In genomic region chr5:115037099-115037498, GRCm38 (mm10) we compare ENCODE assay signal across 28 mouse cellular contexts. TPM values are rescaled to one million over a fixed set of nuclear protein-coding genes. Genes with fewer than 3 reads are reported as not detected.
A peak's percentile ranks its signal among the peaks of the same experiment; 100 is the strongest.
DNase-seq lines count a peak whose midpoint lies in the region; ATAC-seq and TF ChIP-seq lines count a peak whose summit lies in the region.
"Had no signal": no experiment of that assay in that cellular context is flagged by ENCODE, and none has a peak within 500 bp of the region (broad histone marks: within the 10 kb centered on the region; RNA-seq: fewer than 3 reads in every experiment).

No protein-coding gene starts in this region.

- 67% methylated on average over 2 of the region's 2 CpGs for WGBS in liver, embryonic 12.5 days (ENCODE audit: insufficient replicate concordance)
- WGBS in liver, embryonic 11.5 days, result 76% methylated on average over 2 of the region's 2 CpGs
- 54% methylated on average over 2 of the region's 2 CpGs for WGBS in liver, embryonic 14.5 days (ENCODE audit: insufficient replicate concordance)
- 74% methylated on average over 2 of the region's 2 CpGs for WGBS in liver, postnatal 0 days (ENCODE audit: insufficient replicate concordance)
- WGBS in liver, embryonic 16.5 days (ENCODE audit: insufficient replicate concordance), result 59% methylated on average over 2 of the region's 2 CpGs
- WGBS in heart, adult 2 months, result 94% methylated on average over 2 of the region's 2 CpGs

- H3K4me1 ChIP-seq in liver, embryonic 12.5 days, result peaks cover 73% of the 10 kb centered on the region
- peaks cover 34% of the 10 kb centered on the region for H3K4me1 ChIP-seq in liver, embryonic 11.5 days (replicated peaks; ENCODE audit: control insufficient read depth, insufficient read depth, low read length)
- H3K4me1 ChIP-seq in liver, embryonic 14.5 days (replicated peaks; ENCODE audit: control insufficient read depth in 2 of 2, insufficient read depth in 2 of 2, low read length in 1 of 2), result peaks cover 21 to 34% of the 10 kb centered on the region in 2 experiments
- H3K4me1 ChIP-seq in liver, postnatal 0 days (ENCODE audit: insufficient read depth), result peaks cover 34% of the 10 kb centered on the region
- peaks cover 40% of the 10 kb centered on the region for H3K4me1 ChIP-seq in liver, embryonic 16.5 days (ENCODE audit: control insufficient read depth, low read depth, low read length)
- peaks cover 18% of the 10 kb centered on the region for H3K4me1 ChIP-seq in heart, adult 2 months (ENCODE audit: control insufficient read depth, insufficient read depth, low read length)
- H3K4me1 ChIP-seq: embryonic facial prominence, embryonic 12.5 days; forebrain, embryonic 10.5 days; forebrain, embryonic 12.5 days had no signal

- peaks cover 2% of the 10 kb centered on the region; the same call in 1 of the 2 replicates for H3K36me3 ChIP-seq in liver, embryonic 12.5 days
- no peaks in the 10 kb centered on the region for H3K36me3 ChIP-seq in liver, embryonic 11.5 days (ENCODE audit: control insufficient read depth, insufficient read depth, low read length)
- H3K36me3 ChIP-seq in liver, embryonic 14.5 days (replicated peaks; ENCODE audit: control insufficient read depth, insufficient read depth, low read depth), result no peaks in the 10 kb centered on the region
- no peaks in the 10 kb centered on the region for H3K36me3 ChIP-seq in liver, postnatal 0 days (replicated peaks; ENCODE audit: insufficient read depth, low read length)
- no peaks in the 10 kb centered on the region for H3K36me3 ChIP-seq in liver, embryonic 16.5 days (ENCODE audit: control insufficient read depth, insufficient read depth)
- H3K36me3 ChIP-seq in heart, adult 2 months (ENCODE audit: control insufficient read depth, insufficient read depth, low read length), result peaks cover 11% of the 10 kb centered on the region
- H3K36me3 ChIP-seq: embryonic facial prominence, embryonic 12.5 days; forebrain, embryonic 12.5 days had no signal

- intact Hi-C loops in heart, adult 2 months (cut with DNase I), result no loop called here

- H3K79me2 ChIP-seq in heart, adult 2 months (replicated peaks; ENCODE audit: control insufficient read depth, insufficient read depth, low read length), result peaks cover 14% of the 10 kb centered on the region

- no peak overlapping the region for H3K4me2 ChIP-seq in liver, embryonic 12.5 days
- no peak overlapping the region for H3K4me2 ChIP-seq in liver, embryonic 11.5 days
- H3K4me2 ChIP-seq in liver, embryonic 14.5 days (ENCODE audit: low read depth), result no peak overlapping the region
- no peak overlapping the region for H3K4me2 ChIP-seq in liver, postnatal 0 days (ENCODE audit: low read depth, low read length)
- H3K4me2 ChIP-seq in liver, embryonic 16.5 days (ENCODE audit: low read depth, low read length), result no peak overlapping the region
- H3K4me2 ChIP-seq: embryonic facial prominence, embryonic 12.5 days; forebrain, embryonic 12.5 days had no signal

- TF ChIP-seq CTCF in liver, embryonic 14.5 days (IDR thresholded peaks at IDR 0.05; ENCODE audit: low read depth), result no peak
- no peak for TF ChIP-seq CTCF in liver, postnatal 0 days (IDR thresholded peaks at IDR 0.05; ENCODE audit: low read depth)
- no peak for TF ChIP-seq CTCF in heart, adult 2 months (IDR thresholded peaks at IDR 0.05)

- no peak overlapping the region for H3K27ac ChIP-seq in liver, embryonic 12.5 days
- no peak overlapping the region for H3K27ac ChIP-seq in liver, embryonic 11.5 days (ENCODE audit: low read depth, low read length)
- H3K27ac ChIP-seq in liver, embryonic 14.5 days, result no peak overlapping the region; the same call in 1 of the 2 replicates
- no peak overlapping the region for H3K27ac ChIP-seq in liver, postnatal 0 days (ENCODE audit: low read depth)
- no peak overlapping the region for H3K27ac ChIP-seq in liver, embryonic 16.5 days (ENCODE audit: low read length)
- H3K27ac ChIP-seq in heart, adult 2 months, result no peak overlapping the region
- H3K27ac ChIP-seq: embryonic facial prominence, embryonic 10.5 days; embryonic facial prominence, embryonic 12.5 days; forebrain, embryonic 10.5 days; forebrain, embryonic 12.5 days had no signal

- H3K9me3 ChIP-seq in liver, embryonic 12.5 days (replicated peaks), result no peaks in the 10 kb centered on the region
- H3K9me3 ChIP-seq in liver, embryonic 11.5 days (ENCODE audit: control insufficient read depth, low read length), result no peaks in the 10 kb centered on the region
- H3K9me3 ChIP-seq in liver, embryonic 14.5 days (ENCODE audit: control insufficient read depth, low read length), result no peaks in the 10 kb centered on the region
- no peaks in the 10 kb centered on the region for H3K9me3 ChIP-seq in liver, postnatal 0 days (ENCODE audit: low read length)
- H3K9me3 ChIP-seq in liver, embryonic 16.5 days (replicated peaks; ENCODE audit: control insufficient read depth, low read length), result no peaks in the 10 kb centered on the region
- H3K9me3 ChIP-seq: embryonic facial prominence, embryonic 10.5 days; embryonic facial prominence, embryonic 12.5 days; forebrain, embryonic 10.5 days; forebrain, embryonic 12.5 days; G1E had no signal

- peak; percentile 75 for ATAC-seq in liver, embryonic 12.5 days
- ATAC-seq in liver, embryonic 11.5 days (replicated peaks; ENCODE audit: low FRiP score), result no peak; the same call in 1 of the 2 replicates
- ATAC-seq in liver, embryonic 14.5 days (ENCODE audit: insufficient read depth), result peak; percentile 59; the same call in 1 of the 2 replicates
- no peak for ATAC-seq in liver, postnatal 0 days
- ATAC-seq in liver, embryonic 16.5 days (ENCODE audit: low read depth), result peak; percentile 48
- ATAC-seq in megakaryocyte-erythroid progenitor cell, adult 5-6 weeks (replicated peaks; ENCODE audit: low FRiP score, low TSS enrichment, poor library complexity, severe bottlenecking), result peak; percentile 71
- no peak for ATAC-seq in granulocyte monocyte progenitor cell, adult 5-6 weeks (replicated peaks; ENCODE audit: poor library complexity, severe bottlenecking)
- ATAC-seq: activated CD4-positive, CD25-positive, alpha-beta regulatory T cell, adult 4 months; CD4-positive, CD25-positive, alpha-beta regulatory T cell, adult 4 months; forebrain, embryonic 14.5 days; Patski had no signal

- no peaks in the 10 kb centered on the region for H3K27me3 ChIP-seq in liver, embryonic 12.5 days (replicated peaks)
- H3K27me3 ChIP-seq in liver, embryonic 11.5 days (replicated peaks; ENCODE audit: control insufficient read depth, insufficient read depth, low read length), result no peaks in the 10 kb centered on the region
- H3K27me3 ChIP-seq in liver, embryonic 14.5 days (ENCODE audit: control insufficient read depth, insufficient read depth, low read length), result no peaks in the 10 kb centered on the region
- H3K27me3 ChIP-seq in liver, postnatal 0 days (ENCODE audit: insufficient read depth, low read length), result no peaks in the 10 kb centered on the region
- H3K27me3 ChIP-seq in liver, embryonic 16.5 days (ENCODE audit: control insufficient read depth, insufficient read depth, low read depth, low read length), result no peaks in the 10 kb centered on the region
- no peaks in the 10 kb centered on the region for H3K27me3 ChIP-seq in heart, adult 2 months (ENCODE audit: control insufficient read depth, insufficient read depth, low read length)
- H3K27me3 ChIP-seq: CH12.LX; embryonic facial prominence, embryonic 12.5 days; forebrain, embryonic 12.5 days; Patski had no signal

- DNase-seq in liver, embryonic 11.5 days (ENCODE audit: low spot score), result no peak
- DNase-seq in liver, embryonic 14.5 days (ENCODE audit: low read depth in 3 of 3, low spot score in 3 of 3), result no peak
- no peak for DNase-seq in liver, postnatal 0 days
- no peak for DNase-seq in heart, adult 2 months
- DNase-seq: adrenal gland, adult 8-10 months; adrenal gland, postnatal 14 days; adrenal gland, postnatal 36 days; B cell, adult 2 months; cerebellum, adult 11-12 months; cerebellum, adult 2 months; cerebellum, adult 9-10 months; cerebellum, postnatal 10 days; cerebellum, postnatal 25 days had no signal

- no peak overlapping the region for H3K9ac ChIP-seq in liver, embryonic 12.5 days
- H3K9ac ChIP-seq in liver, embryonic 11.5 days (ENCODE audit: low read depth, low read length), result no peak overlapping the region
- H3K9ac ChIP-seq in liver, embryonic 14.5 days (replicated peaks), result no peak overlapping the region
- H3K9ac ChIP-seq in liver, postnatal 0 days (replicated peaks), result no peak overlapping the region
- no peak overlapping the region for H3K9ac ChIP-seq in liver, embryonic 16.5 days (ENCODE audit: low read depth, low read length)
- H3K9ac ChIP-seq in heart, adult 2 months (ENCODE audit: low read depth, low read length), result no peak overlapping the region
- H3K9ac ChIP-seq: embryonic facial prominence, embryonic 12.5 days; forebrain, embryonic 12.5 days had no signal

- no peak; the same call in 1 of the 2 replicates for TF ChIP-seq EP300 in liver, embryonic 14.5 days (IDR thresholded peaks at IDR 0.05; ENCODE audit: low read depth)
- TF ChIP-seq EP300 in liver, postnatal 0 days (IDR thresholded peaks at IDR 0.05; ENCODE audit: low read depth), result no peak
- no peak for TF ChIP-seq EP300 in heart, adult 2 months (IDR thresholded peaks at IDR 0.05; ENCODE audit: insufficient read depth, low read depth, low read length)

- H3K4me3 ChIP-seq in liver, embryonic 12.5 days, result no peak overlapping the region
- H3K4me3 ChIP-seq in liver, embryonic 11.5 days (ENCODE audit: low read depth, low read length), result no peak overlapping the region
- no peak overlapping the region for H3K4me3 ChIP-seq in liver, embryonic 14.5 days (ENCODE audit: insufficient read depth in 1 of 2, low read depth in 2 of 2, low read length in 2 of 2)
- no peak overlapping the region for H3K4me3 ChIP-seq in liver, postnatal 0 days (ENCODE audit: low read depth, low read length)
- H3K4me3 ChIP-seq in liver, embryonic 16.5 days (ENCODE audit: low read depth, low read length), result no peak overlapping the region
- no peak overlapping the region for H3K4me3 ChIP-seq in heart, adult 2 months
- H3K4me3 ChIP-seq: embryonic facial prominence, embryonic 10.5 days; embryonic facial prominence, embryonic 12.5 days; erythroblast, embryonic 14.5 days; forebrain, embryonic 10.5 days; forebrain, embryonic 12.5 days had no signal

- no peak for TF ChIP-seq POLR2A in heart, adult 2 months (IDR thresholded peaks at IDR 0.05; ENCODE audit: insufficient read depth, low read depth, low read length)

RNA-seq across cellular contexts. Expression of gene Sppl3, which starts 26.2 kb away (rescaled TPM):
- 19.3 and 23.7 TPM in 2 replicates for polyA plus RNA-seq in liver, embryonic 12.5 days (2016; fragmentation: Nextera tagmentation; extraction: Ambion mirVana)
- 14.8 and 17.6 TPM in 2 replicates for polyA plus RNA-seq in liver, embryonic 11.5 days (2014; fragmentation: Nextera tagmentation; extraction: Ambion mirVana)
- polyA plus RNA-seq in liver, embryonic 14.5 days (2012; rRNA removed), result 17.2 and 17.6 TPM in 2 replicates
- 5.4 and 7.0 TPM in 2 replicates for polyA plus RNA-seq in liver, embryonic 14.5 days (2014; fragmentation: Nextera tagmentation; extraction: Ambion mirVana)
- 9.2 and 11.5 TPM in 2 replicates for polyA plus RNA-seq in liver, postnatal 0 days (2015; fragmentation: Nextera tagmentation; extraction: Ambion mirVana)
- polyA plus RNA-seq in liver, embryonic 16.5 days (2015; fragmentation: Nextera tagmentation; extraction: Ambion mirVana), result 3.2 and 3.3 TPM in 2 replicates
- 47.2 and 47.5 TPM in 2 replicates for total RNA-seq in megakaryocyte-erythroid progenitor cell, adult 5-6 weeks (2014; fragmentation: Nextera tagmentation)
- total RNA-seq in megakaryocyte-erythroid progenitor cell, adult 5-6 weeks (2017), result 20.0 and 23.0 TPM in 2 replicates
- 42.8 and 43.9 TPM in 2 replicates for total RNA-seq in granulocyte monocyte progenitor cell, adult 5-6 weeks (2014; fragmentation: Nextera tagmentation)
- 21.7 and 26.5 TPM in 2 replicates for total RNA-seq in granulocyte monocyte progenitor cell, adult 5-6 weeks (2017)
- total RNA-seq in heart, adult 2 months (2021), result 10 to 100 TPM; 32.0 to 32.2 TPM
- 40.8 and 47.9 TPM in 2 replicates for polyA plus RNA-seq in heart, adult 2 months (2012; rRNA removed)

Comparison
In these comparisons a context has a peak if more than half of its experiments do, and no peak if none do; other contexts are left out.
1. ATAC-seq: peak in liver, embryonic 12.5 days (single experiment), liver, embryonic 14.5 days (single experiment), liver, embryonic 16.5 days (single experiment) and megakaryocyte-erythroid progenitor cell, adult 5-6 weeks (single experiment); none in liver, embryonic 11.5 days (single experiment), liver, postnatal 0 days (single experiment) and granulocyte monocyte progenitor cell, adult 5-6 weeks (single experiment).